Mouse (Mus musculus) adrenal gland, adult 10 weeks (tissue): ENCODE results near the gene Tbx2. TPM values are rescaled to one million over a fixed set of nuclear protein-coding genes. Genes with fewer than 3 reads are reported as not detected.

ENCODE experiments used
- polyA plus RNA-seq: library from polyadenylated mRNA; stranded (reverse); fragments of 350-450 nt; fragmentation: Illumina TruSeq; extraction: RNeasy Lipid Tissue Mini Kit (QIAGEN cat#74804); gene quantifications from one replicate; pipeline ENCODE4 v1.2.3, GENCODE M21; 2014; ENCODE audit warnings: low read depth, low replicate concordance

The Tbx2 gene
- polyA plus RNA-seq, result 0.99 TPM

GRCm38 (mm10) chr11:85832231-85832924 is at the start of gene Tbx2:
Gene Tbx2, plus strand, starts transcription at chr11:85832551.

GRCm38 (mm10) chr11:85850233-85850632 is 17.9 kb downstream of the Tbx2 start, which contains the start of gene Gm11444:
Gene Gm11444, minus strand, starts transcription at chr11:85850333.

GRCm38 (mm10) chr11:85885665-85886428 is 53.5 kb downstream of the Tbx2 start, which contains the start of gene Tbx4:
Gene Tbx4, plus strand, starts transcription at chr11:85886422.

Other genes with a start within 250 kb of the Tbx2 start
- not detected for gene Gm11444, start 17.8 kb downstream of the Tbx2 start, polyA plus RNA-seq
- gene Tbx4, start 53.9 kb downstream of the Tbx2 start, polyA plus RNA-seq, result not detected